Mouse (Mus musculus): ENCODE measurements around the gene Lrrfip2. TPM values are rescaled to one million over a fixed set of nuclear protein-coding genes. Genes with fewer than 3 reads are reported as not detected.
A peak's percentile ranks its signal among the peaks of the same experiment; 100 is the strongest.

Lrrfip2 gene
- polyA plus RNA-seq, 1 experiment from 2014 or later: 46.0 TPM

DNA sequence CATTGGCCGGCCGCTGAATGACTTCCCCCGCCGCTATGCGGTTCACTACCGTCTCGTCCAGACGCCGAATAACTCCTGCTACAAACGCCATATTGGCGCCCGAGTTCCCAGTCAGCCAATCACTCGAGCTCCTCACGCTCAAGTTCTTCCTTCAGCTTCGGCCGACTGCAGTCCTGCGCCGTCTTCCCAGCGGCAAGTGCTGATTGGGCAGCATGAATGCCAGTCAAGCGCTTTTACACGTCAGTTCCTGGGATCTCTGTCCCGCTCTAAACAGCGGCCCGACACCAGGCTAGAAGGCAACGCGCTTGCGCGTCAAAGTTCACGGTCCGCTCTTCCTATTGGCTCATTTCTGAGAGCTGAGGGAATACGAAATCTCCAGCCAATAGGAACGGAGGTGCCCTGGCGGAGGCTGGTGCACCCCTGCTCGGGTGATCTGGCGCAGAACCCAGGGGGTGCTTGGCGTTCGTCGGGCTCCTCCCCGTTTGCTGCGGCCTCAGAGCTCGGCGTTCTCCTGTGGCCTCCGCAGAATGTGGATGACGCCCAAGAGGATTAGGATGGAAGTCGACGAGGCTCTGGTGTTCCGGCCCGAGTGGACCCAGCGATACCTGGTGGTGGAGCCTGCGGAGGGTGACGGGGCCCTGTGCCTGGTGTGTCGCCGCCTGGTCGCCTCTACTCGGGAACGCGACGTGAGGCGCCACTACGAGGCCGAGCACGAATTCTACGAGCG is 154.2 kb downstream of the Lrrfip2 start, which contains the start of the genes Mlh1 and Epm2aip1:
Gene Mlh1, minus strand, starts transcription at position 358 of the 727 bp plus-strand sequence.
Gene Epm2aip1, plus strand, starts transcription at position 496 of the 727 bp plus-strand sequence.
- Histone ChIP-seq H3K27me3 (replicated peaks) (no peaks in the 10 kb centered on the region), H3K4me1 (peaks cover 50% of the 10 kb centered on the region), H3K9ac (replicated peaks) (peak within 1 kb of the TSS; percentile 86), H3K36me3 (peaks cover 14% of the 10 kb centered on the region), H3K4me3 (replicated peaks) (peak within 1 kb of the TSS; percentile 79), H3K4me2 (peak within 1 kb of the TSS; percentile 86), H3K9me3 (replicated peaks) (no peaks in the 10 kb centered on the region), H3K27ac (replicated peaks) (peak within 1 kb of the TSS; percentile 97)
- WGBS: under 1% methylated on average over 59 of the region's 64 CpGs
- peak; percentile 99 for ATAC-seq (ENCODE audit: low FRiP score)

DNA sequence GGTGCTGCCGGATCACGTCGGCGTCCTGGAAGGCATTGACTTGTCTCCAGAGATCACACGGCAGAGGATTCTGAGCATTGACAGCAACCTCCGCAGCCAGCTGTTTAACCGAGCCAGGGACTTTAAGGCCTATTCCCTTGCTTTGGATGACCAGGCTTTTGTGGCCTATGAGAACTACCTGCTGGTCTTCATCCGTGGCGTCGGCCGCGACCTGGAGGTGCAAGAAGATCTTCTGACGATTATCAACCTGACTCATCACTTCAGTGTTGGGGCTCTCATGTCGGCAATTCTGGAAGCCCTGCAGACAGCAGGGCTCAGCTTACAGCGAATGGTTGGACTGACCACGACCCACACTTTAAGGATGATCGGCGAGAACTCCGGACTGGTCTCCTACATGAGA is 155.0 kb downstream of the Lrrfip2 start:
- H3K4me3 ChIP-seq (replicated peaks): peak overlapping the region; percentile 79
- no peaks in the 10 kb centered on the region for H3K27me3 ChIP-seq (replicated peaks)
- H3K36me3 ChIP-seq: peaks cover 12% of the 10 kb centered on the region
- H3K4me1 ChIP-seq: peaks cover 53% of the 10 kb centered on the region
- no peak for ATAC-seq (ENCODE audit: low FRiP score)
- peak overlapping the region; percentile 97 for H3K27ac ChIP-seq (replicated peaks)
- peak overlapping the region; percentile 86 for H3K4me2 ChIP-seq
- H3K9ac ChIP-seq (replicated peaks): peak overlapping the region; percentile 86
- no peaks in the 10 kb centered on the region for H3K9me3 ChIP-seq (replicated peaks)
- 13% methylated on average over 19 of the region's 19 CpGs for WGBS

DNA sequence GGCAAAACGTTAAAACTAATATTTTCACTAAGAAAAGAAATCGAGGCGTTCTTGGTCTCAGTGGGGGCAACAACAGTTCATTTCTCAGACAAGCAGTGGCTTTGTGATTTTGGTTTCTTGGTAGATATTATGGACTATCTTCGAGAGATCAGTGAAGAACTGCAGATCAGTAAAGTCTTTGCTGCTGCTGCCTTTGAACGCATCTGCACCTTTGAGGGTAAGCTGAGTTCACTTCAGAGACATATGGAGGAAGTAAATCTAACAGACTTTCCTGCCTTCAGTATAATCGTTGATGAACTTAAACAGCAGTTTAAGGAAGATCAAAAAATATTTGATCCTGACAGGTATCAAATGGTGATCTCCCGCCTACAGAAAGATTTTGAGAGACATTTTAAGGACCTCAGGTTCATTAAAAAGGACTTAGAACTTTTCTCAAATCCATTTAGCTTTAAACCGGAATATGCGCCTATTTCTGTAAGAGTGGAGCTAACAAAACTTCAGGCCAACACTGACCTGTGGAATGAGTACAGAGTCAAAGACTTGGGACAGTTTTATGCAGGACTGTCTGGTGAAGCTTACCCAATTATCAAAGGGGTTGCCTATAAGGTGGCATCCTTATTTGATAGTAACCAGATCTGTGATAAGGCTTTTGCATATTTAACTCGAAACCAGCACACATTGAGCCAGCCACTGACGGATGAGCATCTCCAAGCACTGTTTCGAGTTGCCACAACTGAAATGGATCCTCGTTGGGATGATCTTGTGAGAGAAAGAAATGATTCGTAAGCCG is 155.8 kb downstream of the Lrrfip2 start:
- Histone ChIP-seq H3K4me1 (peaks cover 56% of the 10 kb centered on the region), H3K4me3 (replicated peaks) (peak overlapping the region; percentile 79), H3K27ac (replicated peaks) (no peak overlapping the region), H3K27me3 (replicated peaks) (no peaks in the 10 kb centered on the region), H3K36me3 (peaks cover 17% of the 10 kb centered on the region), H3K9me3 (replicated peaks) (no peaks in the 10 kb centered on the region), H3K9ac (replicated peaks) (peak overlapping the region; percentile 86; the same call in 1 of the 2 replicates), H3K4me2 (peak overlapping the region; percentile 86)
- no peak for ATAC-seq (ENCODE audit: low FRiP score)
- 76% methylated on average over 15 of the region's 15 CpGs for WGBS

DNA sequence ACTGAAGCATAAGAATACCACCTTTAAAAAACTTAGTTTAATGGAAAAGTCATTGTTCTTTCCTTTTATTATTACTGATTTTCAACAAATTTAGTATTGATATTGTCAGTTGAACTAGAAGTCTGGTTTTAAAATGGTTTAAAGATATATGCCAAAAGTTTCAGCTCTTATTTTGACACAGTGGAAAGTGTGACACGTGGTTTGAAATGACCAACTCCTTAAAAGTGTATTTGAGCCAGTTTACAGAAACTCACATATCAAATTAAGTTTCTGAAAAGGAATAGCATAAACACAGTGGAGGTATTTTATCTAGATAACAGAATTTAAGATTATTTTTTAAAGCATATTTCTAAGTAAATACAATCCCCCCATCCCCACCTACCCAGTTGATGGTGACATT is 156.6 kb downstream of the Lrrfip2 start:
- Histone ChIP-seq H3K27ac (replicated peaks) (no peak overlapping the region), H3K9ac (replicated peaks) (no peak overlapping the region), H3K4me2 (peak overlapping the region; percentile 86), H3K4me3 (replicated peaks) (no peak overlapping the region; the same call in 1 of the 2 replicates), H3K4me1 (peaks cover 59% of the 10 kb centered on the region), H3K27me3 (replicated peaks) (no peaks in the 10 kb centered on the region), H3K36me3 (peaks cover 23% of the 10 kb centered on the region), H3K9me3 (replicated peaks) (no peaks in the 10 kb centered on the region)
- 86% methylated on average over 1 of the region's 1 CpGs for WGBS
- ATAC-seq (ENCODE audit: low FRiP score): no peak

DNA sequence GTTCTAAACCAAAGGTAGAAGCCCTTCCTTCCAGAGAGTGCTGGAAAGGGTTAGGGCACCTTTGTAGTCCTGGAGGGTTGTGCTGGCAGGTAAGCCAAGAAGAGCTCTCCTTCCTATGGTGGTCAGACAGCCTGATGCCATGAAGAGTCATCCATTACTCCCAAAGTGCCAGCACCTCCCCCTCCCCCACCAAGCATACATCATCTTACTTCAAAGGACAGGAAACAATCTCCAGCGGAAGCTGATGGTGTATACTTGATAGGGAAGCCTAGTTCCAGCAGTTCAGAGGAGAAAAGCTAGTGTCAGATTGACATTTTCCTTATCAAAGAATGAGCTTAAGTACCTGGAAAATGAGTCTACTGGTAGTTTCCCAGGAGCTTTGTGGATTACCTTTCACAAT is 157.8 kb downstream of the Lrrfip2 start:
- no peaks in the 10 kb centered on the region for H3K27me3 ChIP-seq (replicated peaks)
- no peak for ATAC-seq (ENCODE audit: low FRiP score)
- peak overlapping the region; percentile 86 for H3K4me2 ChIP-seq
- peaks cover 29% of the 10 kb centered on the region for H3K36me3 ChIP-seq
- WGBS: 55% methylated on average over 1 of the region's 1 CpGs
- H3K4me1 ChIP-seq: peaks cover 56% of the 10 kb centered on the region
- H3K9ac ChIP-seq (replicated peaks): 0 out of 2 replicates have a peak overlapping the region, but pooled peaks have one; percentile 14
- H3K27ac ChIP-seq (replicated peaks): no peak overlapping the region
- H3K9me3 ChIP-seq (replicated peaks): no peaks in the 10 kb centered on the region
- peak overlapping the region; percentile 10 for H3K4me3 ChIP-seq (replicated peaks)

Other genes with a start within 250 kb of the Lrrfip2 start
- gene Als2cl, start 237.7 kb upstream of the Lrrfip2 start, polyA plus RNA-seq (2015; fragmentation: Nextera tagmentation; extraction: Ambion mirVana): 3.2 TPM in 2 replicates
- 5.9 and 7.2 TPM in 2 replicates for gene Tmie, start 237.5 kb upstream of the Lrrfip2 start, polyA plus RNA-seq (2015; fragmentation: Nextera tagmentation; extraction: Ambion mirVana)
- gene Fam240a, start 200.7 kb upstream of the Lrrfip2 start, polyA plus RNA-seq (2015; fragmentation: Nextera tagmentation; extraction: Ambion mirVana): not detected in 2 replicates
- gene Tdgf1, start 171.4 kb upstream of the Lrrfip2 start, polyA plus RNA-seq (2015; fragmentation: Nextera tagmentation; extraction: Ambion mirVana): 0.28 and 0.45 TPM in 2 replicates
- gene Lrrc2, start 166.0 kb upstream of the Lrrfip2 start, polyA plus RNA-seq (2015; fragmentation: Nextera tagmentation; extraction: Ambion mirVana): 0.78 and 1.5 TPM in 2 replicates
- 0.10 TPM in 1 of 2 replicates, not detected in the other for gene Rtp3, start 127.0 kb upstream of the Lrrfip2 start, polyA plus RNA-seq (2015; fragmentation: Nextera tagmentation; extraction: Ambion mirVana)
- gene Ltf, start 98.3 kb upstream of the Lrrfip2 start, polyA plus RNA-seq (2015; fragmentation: Nextera tagmentation; extraction: Ambion mirVana): 0.88 and 1.5 TPM in 2 replicates
- 0.98 and 1.3 TPM in 2 replicates for gene Ccrl2, start 60.1 kb upstream of the Lrrfip2 start, polyA plus RNA-seq (2015; fragmentation: Nextera tagmentation; extraction: Ambion mirVana)
- 26.3 and 30.9 TPM in 2 replicates for gene Mlh1, start 154.2 kb downstream of the Lrrfip2 start, polyA plus RNA-seq (2015; fragmentation: Nextera tagmentation; extraction: Ambion mirVana)
- gene Epm2aip1, start 154.3 kb downstream of the Lrrfip2 start, polyA plus RNA-seq (2015; fragmentation: Nextera tagmentation; extraction: Ambion mirVana): 46.5 and 50.7 TPM in 2 replicates
- gene Trank1, start 194.1 kb downstream of the Lrrfip2 start, polyA plus RNA-seq (2015; fragmentation: Nextera tagmentation; extraction: Ambion mirVana): 10.1 and 12.4 TPM in 2 replicates

All from neural tube, embryonic 15.5 days (tissue).